In the genomic region with DNA sequence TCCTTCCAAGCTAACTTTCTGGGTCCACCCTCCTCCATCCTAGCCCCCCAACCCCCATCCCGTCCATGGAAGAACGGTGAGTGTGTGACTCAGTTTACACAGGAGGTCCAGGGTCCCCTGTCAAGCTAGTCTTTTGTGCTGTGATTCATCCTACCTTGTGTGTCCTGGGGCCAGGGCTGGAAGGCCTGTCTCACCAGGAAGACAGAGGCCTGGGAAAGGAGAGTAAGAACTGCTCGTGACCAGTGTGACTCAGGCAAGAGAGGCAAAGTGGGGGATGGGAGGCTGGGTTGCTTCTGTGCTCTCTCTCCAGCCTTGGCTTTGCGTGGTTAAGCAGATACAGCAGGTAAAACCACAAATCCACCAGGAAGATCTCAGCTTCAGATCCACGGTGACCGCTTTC, we compare ENCODE assay signal across 16 mouse cellular contexts. TPM values are rescaled to one million over a fixed set of nuclear protein-coding genes. Genes with fewer than 3 reads are reported as not detected.
DNase-seq lines count a peak whose midpoint lies in the region.
"Had no signal": no experiment of that assay in that cellular context is flagged by ENCODE, and none has a peak within 500 bp of the region (broad histone marks: within the 10 kb centered on the region; RNA-seq: fewer than 3 reads in every experiment).

No protein-coding gene starts in this region.

- DNase-seq in cerebellum, adult 11-12 months: peak; percentile 6
- DNase-seq in cerebellum, postnatal 36 days: no peak
- peak; percentile 2 for DNase-seq in lung, postnatal 10 days
- DNase-seq in lung, postnatal 14 days: no peak
- DNase-seq in NIH3T3 (ENCODE audit: low read depth): peak; percentile 91
- DNase-seq in left cerebral cortex, postnatal 14 days (ENCODE audit: low spot score in 2 of 2): no peak
- DNase-seq in urinary bladder, postnatal 14 days (ENCODE audit: low spot score): no peak
- DNase-seq: cerebellum, adult 8-10 months; forebrain, postnatal 0 days; gastrocnemius, postnatal 14 days; heart, postnatal 36 days; kidney, postnatal 4 days; lung, adult 18-20 months; right cerebral cortex, adult 18-20 months; right cerebral cortex, postnatal 4 days; thymus, postnatal 25 days had no signal

- intact Hi-C loops in left cerebral cortex, postnatal 14 days (cut with DNase I): no loop called here

RNA-seq across cellular contexts. Expression of a gene that starts 5.4 kb away (rescaled TPM):
- 10 to 100 TPM; 74.3 to 78.5 TPM for total RNA-seq in left cerebral cortex, postnatal 14 days (2021)

RNA-seq across cellular contexts. Expression of a gene that starts 16.9 kb away (rescaled TPM):
- 10 to 100 TPM; 71.0 to 71.3 TPM for total RNA-seq in left cerebral cortex, postnatal 14 days (2021)

RNA-seq across cellular contexts. Expression of a gene that starts 22.8 kb away (rescaled TPM):
- total RNA-seq in left cerebral cortex, postnatal 14 days (2021): 100 to 1,000 TPM in 1 of 2 experiments, 10 to 100 TPM in 1; 97.3 to 111 TPM

RNA-seq across cellular contexts. Expression of a gene that starts 31.5 kb away (rescaled TPM):
- total RNA-seq in left cerebral cortex, postnatal 14 days (2021): 100 to 1,000 TPM; 399 to 416 TPM

RNA-seq across cellular contexts. Expression of a gene that starts 45.3 kb away (rescaled TPM):
- 1 to 10 TPM; 2.0 to 3.6 TPM for total RNA-seq in left cerebral cortex, postnatal 14 days (2021)

Comparison
In these comparisons a context has a peak if more than half of its experiments do, and no peak if none do; other contexts are left out.
1. DNase-seq: peak in cerebellum, adult 11-12 months (single experiment), lung, postnatal 10 days (single experiment) and NIH3T3 (single experiment); none in cerebellum, postnatal 36 days (0 of 2), lung, postnatal 14 days (single experiment), left cerebral cortex, postnatal 14 days (0 of 2) and urinary bladder, postnatal 14 days (single experiment).